In genomic region chr6:107577309-107577708, GRCm38 (mm10) we compare ENCODE assay signal across 22 mouse cellular contexts. TPM values are rescaled to one million over a fixed set of nuclear protein-coding genes. Genes with fewer than 3 reads are reported as not detected.
"Had no signal": no experiment of that assay in that cellular context is flagged by ENCODE, and none has a peak within 500 bp of the region (broad histone marks: within the 10 kb centered on the region; RNA-seq: fewer than 3 reads in every experiment).

No protein-coding gene starts in this region.

- H3K27me3 ChIP-seq: heart, embryonic 12.5 days; intestine, embryonic 15.5 days; limb, embryonic 12.5 days had no signal

- H3K9me3 ChIP-seq: heart, embryonic 10.5 days; heart, embryonic 12.5 days; intestine, embryonic 15.5 days; limb, embryonic 10.5 days; limb, embryonic 12.5 days had no signal

- H3K4me1 ChIP-seq: heart, embryonic 10.5 days; heart, embryonic 12.5 days; intestine, embryonic 15.5 days; limb, embryonic 10.5 days; limb, embryonic 12.5 days had no signal

- H3K4me2 ChIP-seq: heart, embryonic 12.5 days; hindbrain, embryonic 14.5 days; intestine, embryonic 15.5 days; limb, embryonic 12.5 days; liver, embryonic 11.5 days had no signal

- H3K27ac ChIP-seq: gastrocnemius, adult 2 months; heart, embryonic 10.5 days; hindbrain, embryonic 14.5 days; intestine, embryonic 15.5 days; layer of hippocampus, adult 2 months; left cerebral cortex, adult 2 months; limb, embryonic 10.5 days; limb, embryonic 12.5 days had no signal

- H3K36me3 ChIP-seq: heart, embryonic 10.5 days; heart, embryonic 12.5 days; intestine, embryonic 15.5 days; limb, embryonic 10.5 days; limb, embryonic 12.5 days had no signal

- H3K4me3 ChIP-seq: gastrocnemius, adult 2 months; heart, embryonic 10.5 days; heart, embryonic 12.5 days; intestine, embryonic 15.5 days; layer of hippocampus, adult 2 months; left cerebral cortex, adult 2 months; limb, embryonic 10.5 days; limb, embryonic 12.5 days had no signal

- DNase-seq: gastrocnemius, adult 2 months; gastrocnemius, postnatal 10 days; gastrocnemius, postnatal 25 days; heart, adult 18-20 months; heart, postnatal 10 days; heart, postnatal 4 days; kidney, adult 18-20 months; kidney, postnatal 10 days; kidney, postnatal 4 days; liver had no signal

- ATAC-seq: inflammation-experienced regulatory T-cells, adult 6 months; intestine, embryonic 15.5 days; intestine, postnatal 0 days had no signal

- H3K9ac ChIP-seq: heart, embryonic 12.5 days; hindbrain, embryonic 14.5 days; intestine, embryonic 15.5 days; limb, embryonic 12.5 days had no signal

RNA-seq across cellular contexts. Expression of gene Lrrn1, which starts 47.7 kb away (rescaled TPM):
- total RNA-seq: granulocyte monocyte progenitor cell, adult 5-6 weeks had no signal
- polyA plus RNA-seq: inflammation-experienced regulatory T-cells, adult 6 months had no signal
